Mouse (Mus musculus) macrophage (primary cell): ENCODE measurements around the gene Cby3. TPM values are rescaled to one million over a fixed set of nuclear protein-coding genes. Genes with fewer than 3 reads are reported as not detected.

Source experiments
- H3K27ac ChIP-seq: fragments of 350-480 bp; formaldehyde crosslinking; 2 replicates; pipeline ENCODE4 v1.9.0; 2021
- H3K36me3 ChIP-seq: fragments of 350-480 bp; formaldehyde crosslinking; 2 replicates; pipeline ENCODE4 v1.9.0; 2021; ENCODE audit errors: inconsistent target
- H3K4me3 ChIP-seq: fragments of 350-480 bp; formaldehyde crosslinking; 2 replicates; pipeline ENCODE4 v1.9.0; 2021; ENCODE audit errors: inconsistent target
- H3K79me2 ChIP-seq: fragments of 350-480 bp; formaldehyde crosslinking; 2 replicates; pipeline ENCODE4 v1.9.0; 2021; ENCODE audit errors: inconsistent target
- WGBS: methylation state at CpG from one replicate; pipeline ENCODE4 v1.1.7; 2026; ENCODE audit warnings: inconsistent platforms; ENCODE audit not compliant: missing documents; 5-methylcytosine and 5-hydroxymethylcytosine counted together
- polyA plus RNA-seq: library from polyadenylated mRNA; stranded (reverse); fragments of 250-400 nt; gene quantifications from 3 replicates; pipeline ENCODE4 v1.2.4, GENCODE M21; 2018; ENCODE audit warnings: inconsistent platforms

Cby3 gene
- polyA plus RNA-seq, 1 experiment from 2014 or later: not detected

GRCm38 (mm10) chr11:50389616-50390015, 35.4 kb downstream of the Cby3 start:
- 76% methylated on average over 5 of the region's 5 CpGs for WGBS
- Histone ChIP-seq H3K4me3 (no peak overlapping the region), H3K79me2 (peaks cover 2% of the 10 kb centered on the region; the same call in 1 of the 2 replicates), H3K36me3 (peaks cover 77% of the 10 kb centered on the region), H3K27ac (no peak overlapping the region)

GRCm38 (mm10) chr11:50391272-50391960, 37.2 kb downstream of the Cby3 start:
- peaks cover 69% of the 10 kb centered on the region for H3K36me3 ChIP-seq
- H3K27ac ChIP-seq: no peak overlapping the region
- WGBS: 98% methylated on average over 4 of the region's 4 CpGs
- H3K4me3 ChIP-seq: no peak overlapping the region
- no peaks in the 10 kb centered on the region for H3K79me2 ChIP-seq

GRCm38 (mm10) chr11:50393306-50393705, 39.0 kb downstream of the Cby3 start:
- WGBS: 95% methylated on average over 6 of the region's 6 CpGs
- Histone ChIP-seq H3K27ac (no peak overlapping the region), H3K4me3 (no peak overlapping the region), H3K79me2 (no peaks in the 10 kb centered on the region), H3K36me3 (peaks cover 78% of the 10 kb centered on the region)

GRCm38 (mm10) chr11:50394731-50395130, 40.5 kb downstream of the Cby3 start:
- Histone ChIP-seq H3K79me2 (no peaks in the 10 kb centered on the region), H3K36me3 (peaks cover 83% of the 10 kb centered on the region), H3K27ac (no peak overlapping the region), H3K4me3 (no peak overlapping the region)
- 91% methylated on average over 7 of the region's 7 CpGs for WGBS

- 92% methylated on average over 11 of the region's 11 CpGs for whole genome bisulfite sequencing
- H3K36me3 ChIP-seq: peaks cover 86% of the 10 kb centered on the region
- H3K79me2 ChIP-seq: no peaks in the 10 kb centered on the region
- H3K4me3 ChIP-seq: no peak overlapping the region
- H3K27ac ChIP-seq: no peak overlapping the region
Observed at GRCm38 (mm10) chr11:50396766-50397307, 42.6 kb downstream of the Cby3 start.

- H3K27ac ChIP-seq: no peak overlapping the region
- no peak overlapping the region for H3K4me3 ChIP-seq
- H3K36me3 ChIP-seq: peaks cover 86% of the 10 kb centered on the region
- H3K79me2 ChIP-seq: no peaks in the 10 kb centered on the region
- 96% methylated on average over 9 of the region's 9 CpGs for WGBS
Observed at GRCm38 (mm10) chr11:50397316-50397715, 43.1 kb downstream of the Cby3 start.

- Histone ChIP-seq H3K79me2 (no peaks in the 10 kb centered on the region), H3K36me3 (peaks cover 86% of the 10 kb centered on the region), H3K4me3 (no peak overlapping the region), H3K27ac (no peak overlapping the region)
- 93% methylated on average over 7 of the region's 13 CpGs for WGBS
Observed at GRCm38 (mm10) chr11:50398803-50399202, 44.5 kb downstream of the Cby3 start.

GRCm38 (mm10) chr11:50402481-50402880, 48.2 kb downstream of the Cby3 start:
- Histone ChIP-seq H3K4me3 (no peak overlapping the region), H3K36me3 (peaks cover 94% of the 10 kb centered on the region), H3K79me2 (no peaks in the 10 kb centered on the region), H3K27ac (no peak overlapping the region)
- 100% methylated on average over 3 of the region's 3 CpGs for WGBS

- 92% methylated on average over 10 of the region's 10 CpGs for WGBS
- Histone ChIP-seq H3K36me3 (peaks cover 85% of the 10 kb centered on the region), H3K79me2 (no peaks in the 10 kb centered on the region), H3K4me3 (no peak overlapping the region), H3K27ac (no peak overlapping the region)
Observed at GRCm38 (mm10) chr11:50403367-50404014, 49.2 kb downstream of the Cby3 start.

GRCm38 (mm10) chr11:50407235-50407634, 53.0 kb downstream of the Cby3 start:
- H3K4me3 ChIP-seq: no peak overlapping the region
- H3K79me2 ChIP-seq: no peaks in the 10 kb centered on the region
- WGBS: 98% methylated on average over 6 of the region's 6 CpGs
- H3K36me3 ChIP-seq: peaks cover 70% of the 10 kb centered on the region
- no peak overlapping the region for H3K27ac ChIP-seq

Other genes starting within 250 kb of the Cby3 start
- gene Tbc1d9b, start 223.1 kb upstream of the Cby3 start, polyA plus RNA-seq: 44.0 to 64.7 TPM (median 64.2 TPM) in 3 replicates
- gene Mrnip, start 180.0 kb upstream of the Cby3 start, polyA plus RNA-seq: 2.3 to 4.9 TPM (median 2.4 TPM) in 3 replicates
- gene Sqstm1, start 143.6 kb upstream of the Cby3 start, polyA plus RNA-seq: 491 to 809 TPM (median 572 TPM) in 3 replicates
- gene Mgat4b, start 143.6 kb upstream of the Cby3 start, polyA plus RNA-seq: 34.3 to 55.7 TPM (median 49.2 TPM) in 3 replicates
- 6.5 to 23.2 TPM (median 6.5 TPM) in 3 replicates for gene Ltc4s, start 115.8 kb upstream of the Cby3 start, polyA plus RNA-seq
- 9.9 to 14.8 TPM (median 12.5 TPM) in 3 replicates for gene Maml1, start 62.2 kb upstream of the Cby3 start, polyA plus RNA-seq
- 353 to 731 TPM (median 370 TPM) in 3 replicates for gene Canx, start 28.8 kb upstream of the Cby3 start, polyA plus RNA-seq
- 98.4 to 136 TPM (median 136 TPM) in 3 replicates for gene Hnrnph1, start 22.5 kb downstream of the Cby3 start, polyA plus RNA-seq
- gene Rufy1, start 76.7 kb downstream of the Cby3 start, polyA plus RNA-seq: 37.9 to 75.9 TPM (median 39.7 TPM) in 3 replicates
- not detected in 3 replicates for gene Adamts2, start 247.6 kb downstream of the Cby3 start, polyA plus RNA-seq